Mouse (Mus musculus) lung, postnatal 0 days (tissue): ENCODE data around the gene Pla2g2d. TPM values are rescaled to one million over a fixed set of nuclear protein-coding genes. Genes with fewer than 3 reads are reported as not detected.
A peak's percentile ranks its signal among the peaks of the same experiment; 100 is the strongest.

Experiments
- ATAC-seq: fragments of 200-750 bp; cut with Nextera tagmentation; 2 replicates; pipeline ENCODE4 v1.8.0; 2017; ENCODE audit warnings: moderate library complexity
- DNase-seq: peaks from one replicate; pipeline ENCODE4 v3.0.0-alpha.2; 2016; ENCODE audit warnings: low spot score
- H3K27ac ChIP-seq: fragments of 300-500 bp; sonication (generic); 2 replicates; pipeline ENCODE4 v1.5.1; 2014; ENCODE audit warnings: antibody characterized with exemption, mild to moderate bottlenecking, low read length, mixed read lengths
- H3K27me3 ChIP-seq: fragments of 300-500 bp; sonication (generic); replicated peaks from 2 replicates; pipeline ENCODE4 v1.6.1; 2014; ENCODE audit warnings: low read length, mixed read lengths; ENCODE audit not compliant: insufficient read depth
- H3K36me3 ChIP-seq: fragments of 300-500 bp; sonication (generic); 2 replicates; pipeline ENCODE4 v1.6.1; 2014; ENCODE audit warnings: low read length, mixed read lengths; ENCODE audit not compliant: insufficient read depth
- H3K4me1 ChIP-seq: fragments of 300-500 bp; sonication (generic); 2 replicates; pipeline ENCODE4 v1.6.1; 2014; ENCODE audit warnings: antibody characterized with exemption, low read depth, low read length, mixed read lengths; ENCODE audit not compliant: insufficient read depth
- H3K4me2 ChIP-seq: fragments of 300-500 bp; sonication (generic); replicated peaks from 2 replicates; pipeline ENCODE4 v1.6.1; 2014; ENCODE audit warnings: low read depth, mild to moderate bottlenecking, low read length, moderate library complexity, mixed read lengths
- H3K4me3 ChIP-seq: fragments of 300-500 bp; sonication (generic); 2 replicates; pipeline ENCODE4 v1.5.1; 2014; ENCODE audit warnings: low read depth, low read length
- H3K9ac ChIP-seq: fragments of 300-500 bp; sonication (generic); replicated peaks from 2 replicates; pipeline ENCODE4 v1.6.1; 2014; ENCODE audit warnings: low read depth, mild to moderate bottlenecking
- H3K9me3 ChIP-seq: fragments of 300-500 bp; sonication (generic); 2 replicates; pipeline ENCODE4 v1.6.1; 2016; ENCODE audit warnings: low read length, mixed read lengths
- CTCF ChIP-seq: IDR thresholded peaks from 2 replicates; pipeline ENCODE4 v1.5.1; 2016; ENCODE audit warnings: antibody characterized with exemption, mild to moderate bottlenecking
- EP300 ChIP-seq: IDR thresholded peaks from 2 replicates; pipeline ENCODE4 v1.6.1; 2016; ENCODE audit warnings: antibody characterized with exemption, mild to moderate bottlenecking, control low read depth
- WGBS: fragments of 180-500 bp; shearing (Covaris S2); extraction: QIAGEN DNeasy Blood & Tissue Kit; methylation state at CpG from one replicate; pipeline ENCODE4 v1.1.7; 2014; 5-methylcytosine and 5-hydroxymethylcytosine counted together
- polyA plus RNA-seq: library from polyadenylated mRNA; unstranded; fragments of >200 nt; fragmentation: Nextera tagmentation; extraction: Ambion mirVana; gene quantifications from 2 replicates; pipeline ENCODE4 v1.2.1, GENCODE M21; 2015

The Pla2g2d gene
- polyA plus RNA-seq, 1 experiment from 2014 or later: not detected

DNA sequence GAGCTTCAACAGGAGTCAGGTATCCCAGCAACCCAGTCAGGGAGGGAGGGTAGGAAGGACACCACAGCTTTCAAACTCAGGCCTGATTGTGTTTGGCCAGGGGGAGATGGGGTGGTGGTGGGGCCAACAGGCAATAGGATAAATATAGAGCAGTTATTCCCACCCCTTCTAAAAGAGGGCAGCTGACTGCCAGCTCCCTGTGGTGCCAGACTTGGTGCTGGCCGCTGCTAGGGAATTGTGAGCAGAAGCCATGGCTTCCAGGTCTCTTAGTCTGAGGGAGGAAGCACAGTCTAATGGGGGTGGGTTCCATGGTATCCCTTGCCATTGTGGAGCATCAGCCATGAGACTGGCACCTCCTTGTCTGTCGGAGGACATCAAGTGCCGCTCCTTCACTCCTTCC lies 21.9 kb upstream of the Pla2g2d start:
- 89% methylated on average over 3 of the region's 3 CpGs for WGBS
- Histone ChIP-seq H3K4me3 (no peak overlapping the region), H3K27me3 (no peaks in the 10 kb centered on the region), H3K4me1 (no peaks in the 10 kb centered on the region), H3K9ac (no peak overlapping the region), H3K36me3 (no peaks in the 10 kb centered on the region), H3K27ac (no peak overlapping the region), H3K4me2 (no peak overlapping the region), H3K9me3 (no peaks in the 10 kb centered on the region)
- TF ChIP-seq CTCF (no peak), EP300 (no peak)
- DNase-seq: no peak
- ATAC-seq: no peak

DNA sequence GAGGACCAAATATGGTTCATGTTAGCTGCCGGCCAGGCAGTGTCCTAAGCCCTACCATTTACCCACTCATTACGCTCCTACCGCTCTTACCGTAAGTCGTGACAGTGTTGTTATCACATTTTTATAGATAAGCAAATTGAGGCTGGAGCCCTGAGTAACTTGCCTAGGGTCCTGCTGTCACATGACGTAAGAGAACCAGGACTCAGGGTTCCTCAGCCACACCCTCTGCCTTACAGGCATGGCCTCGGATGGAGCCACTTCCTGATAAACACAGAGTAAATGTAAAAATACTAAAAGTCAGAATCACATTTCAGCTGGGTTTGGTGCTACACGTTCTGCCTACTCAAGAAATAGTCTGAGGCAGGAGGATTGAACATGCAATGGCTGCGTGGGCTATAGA lies 21.1 kb upstream of the Pla2g2d start:
- H3K9ac ChIP-seq: no peak overlapping the region
- no peak for DNase-seq
- no peaks in the 10 kb centered on the region for H3K27me3 ChIP-seq
- H3K36me3 ChIP-seq: no peaks in the 10 kb centered on the region
- WGBS: 57% methylated on average over 9 of the region's 9 CpGs
- ATAC-seq: no peak
- H3K9me3 ChIP-seq: no peaks in the 10 kb centered on the region
- TF ChIP-seq CTCF: no peak
- no peak for TF ChIP-seq EP300
- H3K27ac ChIP-seq: no peak overlapping the region
- H3K4me2 ChIP-seq: no peak overlapping the region
- no peaks in the 10 kb centered on the region for H3K4me1 ChIP-seq
- no peak overlapping the region for H3K4me3 ChIP-seq

- TF ChIP-seq EP300: no peak
- no peak for TF ChIP-seq CTCF
- Histone ChIP-seq H3K4me2 (no peak overlapping the region), H3K4me1 (no peaks in the 10 kb centered on the region), H3K4me3 (no peak overlapping the region), H3K27me3 (no peaks in the 10 kb centered on the region), H3K9ac (no peak overlapping the region), H3K27ac (no peak overlapping the region), H3K9me3 (no peaks in the 10 kb centered on the region), H3K36me3 (no peaks in the 10 kb centered on the region)
- no peak for ATAC-seq
- 55% methylated on average over 4 of the region's 4 CpGs for WGBS
- DNase-seq: no peak
Observed at GRCm38 (mm10) chr4:138755439-138755838, 20.1 kb upstream of the Pla2g2d start.

DNA sequence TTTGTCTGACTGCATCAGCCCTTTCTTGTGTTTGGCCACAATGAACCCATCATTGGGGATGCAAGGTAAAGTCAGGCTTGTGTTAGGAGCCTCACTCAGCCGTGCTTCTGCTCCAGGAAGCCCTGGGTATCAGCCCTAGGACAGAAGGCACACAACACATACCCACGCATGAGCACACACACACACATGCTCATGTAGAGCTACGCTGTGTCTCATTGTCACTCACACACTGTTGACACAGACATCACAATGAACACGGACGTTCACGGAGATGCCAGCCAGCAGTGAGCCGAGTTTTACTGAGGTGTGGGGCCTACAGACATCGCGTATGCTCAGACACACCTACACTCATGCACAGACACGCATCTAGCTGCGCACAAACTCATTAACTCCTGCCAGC lies 19.6 kb upstream of the Pla2g2d start:
- no peak for ATAC-seq
- WGBS: 77% methylated on average over 11 of the region's 11 CpGs
- DNase-seq: no peak
- Histone ChIP-seq H3K9me3 (no peaks in the 10 kb centered on the region), H3K4me3 (no peak overlapping the region), H3K4me2 (no peak overlapping the region), H3K4me1 (no peaks in the 10 kb centered on the region), H3K36me3 (no peaks in the 10 kb centered on the region), H3K27ac (no peak overlapping the region), H3K27me3 (no peaks in the 10 kb centered on the region), H3K9ac (no peak overlapping the region)
- no peak for TF ChIP-seq EP300
- TF ChIP-seq CTCF: no peak

- no peak for TF ChIP-seq EP300
- TF ChIP-seq CTCF: no peak
- no peaks in the 10 kb centered on the region for H3K36me3 ChIP-seq
- no peak within 1 kb of the TSS for H3K4me3 ChIP-seq
- no peaks in the 10 kb centered on the region for H3K4me1 ChIP-seq
- H3K9ac ChIP-seq: no peak within 1 kb of the TSS
- ATAC-seq: no peak
- no peaks in the 10 kb centered on the region for H3K9me3 ChIP-seq
- no peaks in the 10 kb centered on the region for H3K27me3 ChIP-seq
- no peak for DNase-seq
- H3K4me2 ChIP-seq: no peak within 1 kb of the TSS
- no peak within 1 kb of the TSS for H3K27ac ChIP-seq
- 78% methylated on average over 8 of the region's 8 CpGs for WGBS
Observed at GRCm38 (mm10) chr4:138757416-138757815, 18.1 kb upstream of the Pla2g2d start, which contains the start of gene Pla2g2f. Gene Pla2g2f, minus strand, starts transcription at chr4:138757626.

DNA sequence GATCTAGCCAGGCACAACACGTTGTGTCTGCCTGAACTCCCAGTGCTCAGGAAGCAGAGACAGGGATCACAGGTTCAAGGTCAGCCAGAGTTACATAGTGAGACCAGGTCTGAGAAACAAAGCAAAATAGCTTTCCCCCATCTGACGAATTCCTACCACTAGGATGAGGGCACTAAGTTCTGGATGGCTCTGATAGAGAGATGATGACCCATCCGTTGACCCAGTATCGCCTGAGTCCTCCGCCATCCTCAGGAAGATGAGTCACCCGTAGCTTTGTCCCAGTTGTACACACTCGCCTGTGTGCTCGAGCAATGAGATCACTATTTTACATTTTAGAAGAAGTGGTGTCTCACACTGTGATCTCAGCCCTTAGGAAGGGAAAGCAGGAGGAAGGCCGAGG lies 13.3 kb upstream of the Pla2g2d start:
- no peak for DNase-seq
- H3K4me3 ChIP-seq: no peak overlapping the region
- ATAC-seq: no peak
- no peaks in the 10 kb centered on the region for H3K27me3 ChIP-seq
- H3K4me2 ChIP-seq: no peak overlapping the region
- H3K9me3 ChIP-seq: no peaks in the 10 kb centered on the region
- TF ChIP-seq CTCF (no peak), EP300 (no peak)
- H3K36me3 ChIP-seq: no peaks in the 10 kb centered on the region
- H3K9ac ChIP-seq: no peak overlapping the region
- WGBS: 53% methylated on average over 9 of the region's 9 CpGs
- no peak overlapping the region for H3K27ac ChIP-seq
- H3K4me1 ChIP-seq: no peaks in the 10 kb centered on the region

- ATAC-seq: no peak
- peak; percentile 33 for DNase-seq
- H3K9me3 ChIP-seq: no peaks in the 10 kb centered on the region
- no peaks in the 10 kb centered on the region for H3K4me1 ChIP-seq
- H3K4me2 ChIP-seq: no peak overlapping the region
- no peak for TF ChIP-seq CTCF
- TF ChIP-seq EP300: no peak
- H3K36me3 ChIP-seq: no peaks in the 10 kb centered on the region
- H3K27ac ChIP-seq: no peak overlapping the region
- 58% methylated on average over 10 of the region's 10 CpGs for WGBS
- no peak overlapping the region for H3K9ac ChIP-seq
- no peaks in the 10 kb centered on the region for H3K27me3 ChIP-seq
- H3K4me3 ChIP-seq: no peak overlapping the region
Observed at GRCm38 (mm10) chr4:138771970-138772369, 3.6 kb upstream of the Pla2g2d start.
